Mouse (Mus musculus) hindbrain, postnatal 0 days (tissue): ENCODE results near the gene Mapk14. TPM values are rescaled to one million over a fixed set of nuclear protein-coding genes. Genes with fewer than 3 reads are reported as not detected.

ENCODE experiments used
- ATAC-seq: fragments of 200-750 bp; cut with Nextera tagmentation; 2 replicates; pipeline ENCODE4 v1.8.0; 2017; ENCODE audit warnings: mild to moderate bottlenecking, moderate TSS enrichment, moderate library complexity
- DNase-seq: peaks from one replicate; pipeline ENCODE4 v3.0.0-alpha.2; 2015; ENCODE audit warnings: low spot score
- H3K27ac ChIP-seq: fragments of 300-500 bp; sonication (generic); 2 replicates; pipeline ENCODE4 v1.5.1; 2014; ENCODE audit warnings: mild to moderate bottlenecking
- H3K27me3 ChIP-seq: fragments of 300-500 bp; sonication (generic); 2 replicates; pipeline ENCODE4 v1.6.1; 2014; ENCODE audit warnings: low read length, mixed read lengths; ENCODE audit not compliant: insufficient read depth
- H3K36me3 ChIP-seq: fragments of 300-500 bp; sonication (generic); 2 replicates; pipeline ENCODE4 v1.6.1; 2014; ENCODE audit warnings: low read length, mixed read lengths; ENCODE audit not compliant: insufficient read depth
- H3K4me1 ChIP-seq: fragments of 300-500 bp; sonication (generic); 2 replicates; pipeline ENCODE4 v1.6.1; 2014; ENCODE audit warnings: antibody characterized with exemption, low read length, mixed read lengths; ENCODE audit not compliant: insufficient read depth
- H3K4me2 ChIP-seq: fragments of 300-500 bp; sonication (generic); 2 replicates; pipeline ENCODE4 v1.6.1; 2014; ENCODE audit warnings: low read depth, mild to moderate bottlenecking, low read length, moderate library complexity, mixed read lengths
- H3K4me3 ChIP-seq: fragments of 300-500 bp; sonication (generic); 2 replicates; pipeline ENCODE4 v1.5.1; 2014; ENCODE audit warnings: low read length
- H3K9ac ChIP-seq: fragments of 300-500 bp; sonication (generic); replicated peaks from 2 replicates; pipeline ENCODE4 v1.6.1; 2014; ENCODE audit warnings: mild to moderate bottlenecking, low read length, moderate library complexity, mixed read lengths
- H3K9me3 ChIP-seq: fragments of 300-500 bp; sonication (generic); 2 replicates; pipeline ENCODE4 v1.6.1; 2016; ENCODE audit warnings: low read length, mixed read lengths
- CTCF ChIP-seq: IDR thresholded peaks from 2 replicates; pipeline ENCODE4 v1.5.1; 2016; ENCODE audit warnings: antibody characterized with exemption, control low read depth, low read depth
- WGBS: fragments of 180-500 bp; shearing (Covaris S2); extraction: QIAGEN DNeasy Blood & Tissue Kit; methylation state at CpG from one replicate; pipeline ENCODE4 v1.1.7; 2014; 5-methylcytosine and 5-hydroxymethylcytosine counted together
- polyA plus RNA-seq: library from polyadenylated mRNA; unstranded; fragments of >200 nt; fragmentation: Nextera tagmentation; extraction: Ambion mirVana; gene quantifications from 2 replicates; pipeline ENCODE4 v1.2.1, GENCODE M21; 2015
- total RNA-seq: library from RNA; depleted of rRNA; stranded (reverse); fragments of >200 nt; gene quantifications from 2 replicates; pipeline ENCODE4 v1.2.3, GENCODE M21; 2014

The Mapk14 gene
- total and polyA plus RNA-seq, 2 experiments from 2014 or later = 19.5 to 35.7 TPM

DNA sequence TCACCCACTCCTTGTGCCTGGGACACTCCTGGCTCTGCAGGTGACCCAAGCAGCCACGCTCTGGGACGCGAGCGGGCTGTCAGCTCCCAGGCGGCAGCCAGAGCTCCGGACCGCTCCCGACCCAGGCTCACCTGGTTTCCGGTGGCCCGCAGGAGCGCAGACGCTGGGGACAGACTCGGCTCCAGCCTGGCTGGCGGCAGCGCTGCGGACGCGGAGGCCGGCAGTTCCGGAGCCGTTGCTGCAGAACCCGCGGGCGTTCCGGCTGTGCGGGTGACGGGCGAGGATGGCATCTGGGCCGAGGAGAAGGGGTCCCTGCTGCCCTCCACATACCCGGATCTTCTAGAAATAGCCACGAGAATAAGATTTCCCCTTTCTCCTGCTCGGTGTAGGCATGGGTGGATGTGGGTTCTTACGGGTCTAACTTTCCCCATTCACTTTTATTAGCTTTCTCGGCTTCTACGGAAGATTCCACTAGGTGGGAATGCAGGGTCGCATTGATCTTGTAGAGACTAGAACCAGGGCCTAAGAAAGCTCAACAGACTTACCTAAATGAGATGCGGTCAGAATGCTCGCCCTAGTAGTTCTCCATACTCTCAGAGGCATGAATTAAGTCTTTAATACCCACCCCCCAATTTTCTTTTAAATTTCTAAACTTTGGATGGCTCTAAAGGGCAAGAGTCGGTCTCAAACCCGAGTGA lies 1.4 kb upstream of the Mapk14 start, which contains the start of gene Slc26a8:
Gene Slc26a8, minus strand, starts transcription at position 648 of the 698 bp plus-strand sequence.
- DNase-seq (peak; percentile 17), ATAC-seq (no peak)
- Histone ChIP-seq H3K4me3 (peak within 1 kb of the TSS; percentile 88), H3K9ac (peak within 1 kb of the TSS; percentile 98), H3K4me2 (peak within 1 kb of the TSS; percentile 69), H3K9me3 (no peaks in the 10 kb centered on the region), H3K36me3 (no peaks in the 10 kb centered on the region), H3K27ac (peak within 1 kb of the TSS; percentile 97), H3K4me1 (peaks cover 10% of the 10 kb centered on the region; the same call in 1 of the 2 replicates), H3K27me3 (no peaks in the 10 kb centered on the region)
- 10% methylated on average over 40 of the region's 40 CpGs for WGBS
- TF ChIP-seq CTCF = no peak

DNA sequence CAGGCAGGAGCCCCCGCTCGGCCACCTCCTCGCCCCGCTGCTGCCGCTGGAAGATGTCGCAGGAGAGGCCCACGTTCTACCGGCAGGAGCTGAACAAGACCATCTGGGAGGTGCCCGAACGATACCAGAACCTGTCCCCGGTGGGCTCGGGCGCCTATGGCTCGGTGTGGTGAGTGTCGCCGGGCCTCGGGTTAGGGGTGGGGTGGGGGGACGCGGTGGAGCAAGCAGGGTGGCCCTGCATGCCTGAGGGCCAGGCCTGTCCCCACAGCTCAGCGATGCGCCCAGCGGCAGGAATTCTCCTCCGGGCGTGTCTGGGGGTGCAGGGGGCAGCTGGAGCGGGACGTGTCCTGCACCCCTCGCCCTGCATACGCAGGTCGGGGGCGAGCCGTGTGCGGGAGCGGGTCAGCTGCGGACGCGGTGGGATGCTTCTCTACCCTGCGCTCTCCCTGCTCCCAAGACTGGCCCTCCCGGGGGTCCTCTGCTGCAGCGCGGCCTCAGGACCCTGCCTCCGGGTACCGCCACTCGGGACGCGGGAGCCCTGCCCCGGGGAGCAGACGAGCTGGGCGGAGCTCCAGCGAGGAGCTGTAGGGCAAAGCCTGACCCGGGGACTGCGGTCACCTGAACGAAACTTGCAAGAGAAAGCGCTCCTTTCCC lies 685 bp downstream of the Mapk14 start:
- Histone ChIP-seq H3K36me3 (no peaks in the 10 kb centered on the region), H3K27me3 (no peaks in the 10 kb centered on the region), H3K4me1 (peaks cover 16% of the 10 kb centered on the region), H3K9me3 (no peaks in the 10 kb centered on the region), H3K9ac (peak overlapping the region; percentile 98), H3K4me3 (peak overlapping the region; percentile 88), H3K4me2 (peak overlapping the region; percentile 66), H3K27ac (peak overlapping the region; percentile 97)
- peak; percentile 37; the same call in 1 of the 2 replicates for TF ChIP-seq CTCF
- ATAC-seq = peak; percentile 38
- WGBS = under 1% methylated on average over 51 of the region's 53 CpGs
- DNase-seq = peak; percentile 56

DNA sequence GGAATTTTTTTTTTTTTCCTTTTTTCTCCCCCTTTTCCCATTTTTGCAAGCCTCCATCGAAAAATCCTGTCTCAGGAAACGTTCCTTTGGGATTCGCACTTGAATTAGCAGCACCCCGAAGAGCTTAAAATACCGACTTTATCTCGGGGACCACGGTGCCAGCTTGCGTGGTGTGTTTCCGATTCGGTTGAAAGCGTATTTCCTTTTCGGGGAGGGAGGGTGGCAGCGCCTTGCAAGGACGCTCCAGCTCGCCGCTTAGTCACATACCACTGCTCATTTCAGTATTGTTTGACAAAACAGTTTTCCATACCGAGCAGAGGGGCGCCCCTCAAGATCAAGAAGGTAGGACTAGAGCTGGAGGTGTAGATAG lies 1.2 kb downstream of the Mapk14 start:
- no peak for TF ChIP-seq CTCF
- Histone ChIP-seq H3K4me2 (peak overlapping the region; percentile 66), H3K27me3 (no peaks in the 10 kb centered on the region), H3K9me3 (no peaks in the 10 kb centered on the region), H3K4me3 (peak overlapping the region; percentile 88), H3K36me3 (no peaks in the 10 kb centered on the region), H3K27ac (peak overlapping the region; percentile 97), H3K4me1 (peaks cover 16% of the 10 kb centered on the region), H3K9ac (peak overlapping the region; percentile 98)
- ATAC-seq = no peak
- WGBS = under 1% methylated on average over 18 of the region's 18 CpGs
- DNase-seq = peak; percentile 53

DNA sequence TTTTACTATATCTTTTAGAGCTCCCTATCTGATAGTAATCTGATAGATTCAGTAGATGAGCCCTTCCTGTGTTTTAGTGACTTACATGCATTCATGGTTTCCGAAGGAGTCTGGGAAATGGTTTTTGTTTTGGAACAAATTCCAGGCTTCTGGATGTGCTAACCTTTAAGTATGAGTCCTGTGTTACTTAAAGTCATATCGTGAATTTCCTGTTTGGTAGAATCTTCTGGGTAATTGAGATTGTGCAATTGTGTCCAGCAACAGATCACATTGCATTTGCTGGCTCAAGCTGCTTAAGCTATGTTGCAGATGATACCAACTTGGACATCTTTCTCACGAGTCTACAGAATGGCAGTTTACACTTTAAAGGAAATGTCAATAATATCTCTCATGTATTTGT lies 2.0 kb downstream of the Mapk14 start:
- peak overlapping the region; percentile 66 for H3K4me2 ChIP-seq
- no peaks in the 10 kb centered on the region for H3K27me3 ChIP-seq
- peak overlapping the region; percentile 98 for H3K9ac ChIP-seq
- H3K4me3 ChIP-seq = peak overlapping the region; percentile 88
- DNase-seq = no peak
- no peak for TF ChIP-seq CTCF
- H3K4me1 ChIP-seq = peaks cover 16% of the 10 kb centered on the region
- WGBS = 39% methylated on average over 3 of the region's 3 CpGs
- ATAC-seq = no peak
- no peak overlapping the region for H3K27ac ChIP-seq
- no peaks in the 10 kb centered on the region for H3K36me3 ChIP-seq
- H3K9me3 ChIP-seq = no peaks in the 10 kb centered on the region

DNA sequence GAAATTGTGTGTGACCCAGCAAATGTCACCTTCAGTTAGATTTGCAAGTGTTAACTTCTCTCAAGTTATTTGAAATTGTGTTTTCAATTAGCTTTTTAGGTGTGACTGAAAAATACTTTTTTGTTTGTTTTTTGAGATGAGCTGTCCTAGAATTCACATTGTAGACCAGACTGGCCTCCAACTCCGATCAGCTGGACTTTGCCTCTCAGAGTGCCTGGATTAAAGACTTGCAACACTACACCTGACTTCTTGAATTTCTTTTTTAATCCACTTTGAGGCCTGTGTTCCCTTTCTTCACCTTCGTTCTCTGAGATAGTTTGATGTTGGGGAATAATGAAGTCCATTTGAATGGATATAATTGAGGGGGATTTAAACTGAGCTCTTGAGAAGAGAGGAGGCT lies 2.9 kb downstream of the Mapk14 start:
- no peak for TF ChIP-seq CTCF
- Histone ChIP-seq H3K4me2 (0 out of 2 replicates have a peak overlapping the region, but pooled peaks have one; percentile 66), H3K9ac (no peak overlapping the region), H3K27ac (no peak overlapping the region), H3K9me3 (no peaks in the 10 kb centered on the region), H3K27me3 (no peaks in the 10 kb centered on the region), H3K4me3 (no peak overlapping the region), H3K4me1 (peaks cover 16% of the 10 kb centered on the region), H3K36me3 (no peaks in the 10 kb centered on the region)
- DNase-seq (no peak), ATAC-seq (no peak)
- WGBS = 75% methylated on average over 2 of the region's 2 CpGs

DNA sequence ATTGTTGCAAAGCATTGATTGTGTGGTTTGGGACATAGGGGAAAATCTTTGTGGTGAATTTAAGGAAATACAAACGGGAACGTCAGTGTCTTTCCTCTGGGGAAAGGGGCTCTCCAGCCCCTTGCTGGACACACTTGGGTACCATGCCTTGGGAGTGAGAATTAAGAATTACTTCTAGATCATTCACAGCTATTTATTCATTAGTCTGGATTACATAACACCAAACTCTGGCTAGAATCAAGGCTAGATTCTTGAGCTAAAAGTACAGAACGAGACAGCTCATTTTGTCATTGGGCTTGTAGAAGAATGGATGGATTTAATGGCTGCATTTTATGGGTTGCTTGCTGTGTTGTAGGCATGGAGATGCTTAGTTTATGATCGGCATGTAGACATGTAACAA lies 3.7 kb downstream of the Mapk14 start:
- no peak for ATAC-seq
- no peaks in the 10 kb centered on the region for H3K9me3 ChIP-seq
- H3K4me2 ChIP-seq = no peak overlapping the region
- no peak overlapping the region for H3K27ac ChIP-seq
- TF ChIP-seq CTCF = no peak
- H3K9ac ChIP-seq = no peak overlapping the region
- peaks cover 16% of the 10 kb centered on the region for H3K4me1 ChIP-seq
- 83% methylated on average over 4 of the region's 4 CpGs for WGBS
- H3K36me3 ChIP-seq = no peaks in the 10 kb centered on the region
- H3K27me3 ChIP-seq = no peaks in the 10 kb centered on the region
- H3K4me3 ChIP-seq = no peak overlapping the region
- DNase-seq = no peak

DNA sequence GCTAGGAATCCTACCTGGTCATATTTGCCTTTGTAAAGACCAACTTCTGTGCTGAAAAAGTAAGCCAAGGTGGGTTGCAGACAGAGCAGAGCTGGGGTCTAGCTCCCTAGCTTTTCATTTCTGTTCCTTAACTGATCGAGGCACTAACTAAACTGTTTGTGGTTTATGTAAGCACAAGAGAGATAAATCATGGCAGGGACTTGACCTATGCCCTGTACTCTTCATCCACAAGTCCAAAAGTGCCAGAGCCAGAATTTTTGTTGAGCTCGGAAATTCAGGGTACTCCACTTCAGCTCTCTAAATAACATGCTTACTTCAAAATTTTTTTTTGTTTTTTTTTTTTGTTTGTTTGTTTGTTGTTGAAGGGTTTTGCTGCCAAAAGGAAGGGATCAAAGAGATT lies 5.5 kb downstream of the Mapk14 start:
- H3K4me3 ChIP-seq = no peak overlapping the region
- H3K27ac ChIP-seq = no peak overlapping the region
- no peak for DNase-seq
- peaks cover 16% of the 10 kb centered on the region for H3K4me1 ChIP-seq
- no peak overlapping the region for H3K4me2 ChIP-seq
- H3K9me3 ChIP-seq = no peaks in the 10 kb centered on the region
- WGBS = 54% methylated on average over 2 of the region's 2 CpGs
- no peaks in the 10 kb centered on the region for H3K27me3 ChIP-seq
- no peaks in the 10 kb centered on the region for H3K36me3 ChIP-seq
- TF ChIP-seq CTCF = no peak
- H3K9ac ChIP-seq = no peak overlapping the region
- no peak for ATAC-seq
